Mouse (Mus musculus) forelimb bud, embryonic 11.5 days (tissue): Measurements from ENCODE around the gene Cth.

Source experiments
- DNase-seq: peaks from one replicate; pipeline ENCODE4 v3.0.0-alpha.2; 2012; ENCODE audit warnings: low read depth, low spot score

The Cth gene

GRCm38 (mm10) chr3:157910262-157910661 lies 14.6 kb downstream of the Cth start:
- no peak for DNase-seq

- no peak for DNase-seq
These were observed 16.7 kb downstream of the Cth start for GRCm38 (mm10) chr3:157908166-157908565.

GRCm38 (mm10) chr3:157901721-157902120 lies 23.2 kb downstream of the Cth start:
- no peak for DNase-seq

GRCm38 (mm10) chr3:157899986-157900385 lies 24.9 kb downstream of the Cth start:
- DNase-seq: no peak

GRCm38 (mm10) chr3:157897645-157898044 lies 27.2 kb downstream of the Cth start:
- DNase-seq: no peak

- DNase-seq: no peak
These were observed 33.1 kb downstream of the Cth start for GRCm38 (mm10) chr3:157891819-157892218.

GRCm38 (mm10) chr3:157884081-157884643 lies 40.7 kb downstream of the Cth start:
- DNase-seq: no peak

- DNase-seq: no peak
These were observed 41.8 kb downstream of the Cth start for GRCm38 (mm10) chr3:157883085-157883484.

- no peak for DNase-seq
These were observed 42.9 kb downstream of the Cth start for GRCm38 (mm10) chr3:157881992-157882391.

GRCm38 (mm10) chr3:157880983-157881382 lies 43.9 kb downstream of the Cth start:
- no peak for DNase-seq

- no peak for DNase-seq
These were observed 47.0 kb downstream of the Cth start for GRCm38 (mm10) chr3:157877847-157878246.

- peak; percentile 71 for DNase-seq
These were observed 48.3 kb downstream of the Cth start for GRCm38 (mm10) chr3:157876439-157877156.

- DNase-seq: no peak
These were observed 52.0 kb downstream of the Cth start for GRCm38 (mm10) chr3:157872897-157873296.

- DNase-seq: no peak
These were observed 57.0 kb downstream of the Cth start for GRCm38 (mm10) chr3:157867836-157868235.

GRCm38 (mm10) chr3:157866251-157866650 lies 58.6 kb downstream of the Cth start:
- no peak for DNase-seq

- no peak for DNase-seq
These were observed 59.0 kb downstream of the Cth start for GRCm38 (mm10) chr3:157865848-157866247.

GRCm38 (mm10) chr3:157865431-157865830 lies 59.4 kb downstream of the Cth start:
- DNase-seq: no peak

- DNase-seq: no peak
These were observed 72.1 kb downstream of the Cth start for GRCm38 (mm10) chr3:157852806-157853205.

GRCm38 (mm10) chr3:157848503-157848902 lies 76.4 kb downstream of the Cth start:
- DNase-seq: no peak

GRCm38 (mm10) chr3:157847338-157848284 lies 77.3 kb downstream of the Cth start:
- DNase-seq: no peak
